Comparison of ENCODE assay signal across 8 mouse cellular contexts in the genomic region with DNA sequence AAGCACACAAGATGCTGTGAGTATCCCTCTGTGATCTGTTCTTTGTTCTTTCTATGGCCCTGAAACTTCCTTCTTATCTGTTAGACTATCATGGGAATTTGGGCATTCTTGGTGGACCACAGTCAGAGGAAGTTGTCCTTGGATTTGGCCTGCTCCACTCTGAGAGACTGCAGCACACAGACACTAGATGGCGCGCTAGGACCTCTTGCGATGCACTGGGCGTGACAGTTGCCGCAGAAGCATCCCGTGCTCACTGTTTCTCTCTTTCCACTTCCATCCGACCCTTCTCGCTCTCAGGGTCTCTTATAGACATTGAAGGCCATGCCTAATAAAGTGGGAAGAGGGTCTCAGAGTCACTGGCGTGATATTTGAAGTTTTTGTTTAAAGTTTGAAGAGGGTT. TPM values are rescaled to one million over a fixed set of nuclear protein-coding genes. Genes with fewer than 3 reads are reported as not detected.
A peak's percentile ranks its signal among the peaks of the same experiment; 100 is the strongest.
DNase-seq lines count a peak whose midpoint lies in the region; ATAC-seq and TF ChIP-seq lines count a peak whose summit lies in the region.

No protein-coding gene starts in this region.

- TF ChIP-seq POLR2A in limb, embryonic 14.5 days (IDR thresholded peaks at IDR 0.05; ENCODE audit: borderline replicate concordance, extremely low read depth, insufficient read depth, insufficient read length), result no peak

- no peaks in the 10 kb centered on the region for H3K4me1 ChIP-seq in limb, embryonic 14.5 days (ENCODE audit: control insufficient read depth, insufficient read depth, low read length)

- H3K27ac ChIP-seq in limb, embryonic 14.5 days (replicated peaks; ENCODE audit: low read depth, low read length), result no peak overlapping the region

- no peak overlapping the region for H3K4me2 ChIP-seq in limb, embryonic 14.5 days (replicated peaks; ENCODE audit: low read depth, low read length, severe bottlenecking)

- peak; percentile 60; the same call in 1 of the 2 replicates for ATAC-seq in limb, embryonic 14.5 days (ENCODE audit: low FRiP score, low read depth)
- ATAC-seq in neutrophil, adult 5-6 weeks (ENCODE audit: extremely low read depth, insufficient number of reproducible peaks, low FRiP score, poor library complexity, severe bottlenecking), result peak; percentile 93

- DNase-seq in 416B (ENCODE audit: low read depth), result peak; percentile 76
- DNase-seq in T-cell, adult 2 months (ENCODE audit: low spot score), result peak; percentile 68
- DNase-seq in cerebellum, postnatal 14 days, result peak; percentile 93 to 96
- peak; percentile 68 to 76 for DNase-seq in gastrocnemius, postnatal 36 days
- peak; percentile 51 to 80 for DNase-seq in kidney, adult 8-10 months
- peak; percentile 80 for DNase-seq in limb, embryonic 14.5 days (ENCODE audit: low spot score)
- peak; percentile 59 for DNase-seq in testis, postnatal 14 days (ENCODE audit: low spot score)

- no peaks in the 10 kb centered on the region for H3K27me3 ChIP-seq in limb, embryonic 14.5 days (ENCODE audit: control insufficient read depth, insufficient read depth, low read length)

- no peaks in the 10 kb centered on the region for H3K9me3 ChIP-seq in limb, embryonic 14.5 days (ENCODE audit: control insufficient read depth, low read length)

- H3K36me3 ChIP-seq in limb, embryonic 14.5 days (ENCODE audit: control insufficient read depth, insufficient read depth, low read length), result no peaks in the 10 kb centered on the region

- intact Hi-C loops in gastrocnemius, postnatal 36 days (cut with DNase I), result loop anchor here (2.0 to 5.0 kb wide), 2 partner anchors 194 to 217 kb away; no protein-coding TSS in a partner anchor

- H3K4me3 ChIP-seq in limb, embryonic 14.5 days (replicated peaks; ENCODE audit: low read length), result no peak overlapping the region

- WGBS in limb, embryonic 14.5 days, result 5% methylated on average over 9 of the region's 9 CpGs

- H3K9ac ChIP-seq in limb, embryonic 14.5 days (ENCODE audit: low read depth, low read length, severe bottlenecking), result no peak overlapping the region

RNA-seq across cellular contexts. Expression of gene Aldh3a1, which starts 13.9 kb away (rescaled TPM):
- total RNA-seq in gastrocnemius, postnatal 36 days (2021), result under 1 TPM; 0.15 to 0.47 TPM
- polyA plus RNA-seq in limb, embryonic 14.5 days (2012; rRNA removed), result 0.47 and 0.55 TPM in 2 replicates
- 0.47 and 0.70 TPM in 2 replicates for polyA plus RNA-seq in limb, embryonic 14.5 days (2014; fragmentation: Nextera tagmentation; extraction: Ambion mirVana)
- total RNA-seq in neutrophil, adult 5-6 weeks (2017), result 0.93 TPM in 1 of 2 replicates, not detected in the other

RNA-seq across cellular contexts. Expression of gene Usp22, which starts 18.5 kb away (rescaled TPM):
- 10 to 100 TPM; 13.1 to 18.6 TPM for total RNA-seq in gastrocnemius, postnatal 36 days (2021)
- polyA plus RNA-seq in limb, embryonic 14.5 days (2012; rRNA removed), result 123 and 146 TPM in 2 replicates
- polyA plus RNA-seq in limb, embryonic 14.5 days (2014; fragmentation: Nextera tagmentation; extraction: Ambion mirVana), result 174 and 201 TPM in 2 replicates
- total RNA-seq in neutrophil, adult 5-6 weeks (2017), result 55.9 and 94.3 TPM in 2 replicates
